36 mouse cellular contexts compared by ENCODE assay signal in genomic region chr19:4090446-4090845, GRCm38 (mm10). TPM values are rescaled to one million over a fixed set of nuclear protein-coding genes. Genes with fewer than 3 reads are reported as not detected.
DNase-seq lines count a peak whose midpoint lies in the region; ATAC-seq lines count a peak whose summit lies in the region.
"Had no signal": no experiment of that assay in that cellular context is flagged by ENCODE, and none has a peak within 500 bp of the region (broad histone marks: within the 10 kb centered on the region; RNA-seq: fewer than 3 reads in every experiment).

No protein-coding gene starts in this region.

- no peaks in the 10 kb centered on the region for H3K9me3 ChIP-seq in forebrain, embryonic 12.5 days
- H3K9me3 ChIP-seq in forebrain, embryonic 14.5 days (replicated peaks; ENCODE audit: control insufficient read depth, low read length): no peaks in the 10 kb centered on the region
- H3K9me3 ChIP-seq: embryonic facial prominence, embryonic 10.5 days; embryonic facial prominence, embryonic 13.5 days; forebrain, embryonic 13.5 days; hindbrain, embryonic 12.5 days; hindbrain, embryonic 15.5 days had no signal

- 0 out of 2 replicates have a peak, but pooled peaks cover 10% of the 10 kb centered on the region for H3K27me3 ChIP-seq in forebrain, embryonic 12.5 days
- H3K27me3 ChIP-seq in forebrain, embryonic 14.5 days (replicated peaks; ENCODE audit: control insufficient read depth, insufficient read depth, low read length): no peaks in the 10 kb centered on the region
- H3K27me3 ChIP-seq: embryonic facial prominence, embryonic 13.5 days; forebrain, embryonic 13.5 days; hindbrain, embryonic 12.5 days; hindbrain, embryonic 15.5 days had no signal

- no peak for DNase-seq in forebrain, embryonic 14.5 days (ENCODE audit: low spot score)
- DNase-seq in 3134 (ENCODE audit: extremely low read depth, insufficient read length, low spot score): peak; percentile 90
- DNase-seq in 416B (ENCODE audit: low read depth): peak; percentile 51
- no peak for DNase-seq in lung, adult 18-20 months
- no peak for DNase-seq in gastrocnemius, postnatal 10 days
- DNase-seq: adrenal gland, postnatal 10 days; adrenal gland, postnatal 36 days; B cell, adult 2 months; cerebellum, adult 18-20 months; cerebellum, postnatal 10 days; cerebellum, postnatal 36 days; embryo, embryonic 11 days; forebrain, postnatal 0 days; gastrocnemius, postnatal 36 days; heart, adult 11 months had no signal

- no peak overlapping the region for H3K27ac ChIP-seq in forebrain, embryonic 12.5 days
- H3K27ac ChIP-seq in forebrain, embryonic 14.5 days (ENCODE audit: low read depth, low read length): no peak overlapping the region
- H3K27ac ChIP-seq: embryonic facial prominence, embryonic 10.5 days; embryonic facial prominence, embryonic 13.5 days; forebrain, embryonic 13.5 days; hindbrain, embryonic 12.5 days; hindbrain, embryonic 15.5 days had no signal

- H3K4me2 ChIP-seq in forebrain, embryonic 12.5 days: no peak overlapping the region
- H3K4me2 ChIP-seq in forebrain, embryonic 14.5 days (ENCODE audit: low read length): no peak overlapping the region
- H3K4me2 ChIP-seq: embryonic facial prominence, embryonic 13.5 days; forebrain, embryonic 13.5 days; heart, embryonic 11.5 days; hindbrain, embryonic 12.5 days; hindbrain, embryonic 15.5 days had no signal

- no peak for ATAC-seq in forebrain, embryonic 12.5 days (ENCODE audit: low FRiP score)
- no peak for ATAC-seq in forebrain, embryonic 14.5 days
- ATAC-seq in granulocyte monocyte progenitor cell, adult 5-6 weeks (replicated peaks; ENCODE audit: poor library complexity, severe bottlenecking): peak; percentile 38; the same call in 1 of the 2 replicates
- ATAC-seq: activated CD4-positive, CD25-positive, alpha-beta regulatory T cell, adult 4 months; CD4-positive, CD25-positive, alpha-beta regulatory T cell, adult 4 months; forebrain, embryonic 13.5 days; forebrain, postnatal 0 days; intestine, postnatal 0 days had no signal

- H3K4me3 ChIP-seq in forebrain, embryonic 12.5 days (replicated peaks): no peak overlapping the region
- no peak overlapping the region for H3K4me3 ChIP-seq in forebrain, embryonic 14.5 days (ENCODE audit: low read depth, low read length)
- H3K4me3 ChIP-seq: embryonic facial prominence, embryonic 10.5 days; embryonic facial prominence, embryonic 13.5 days; erythroblast, embryonic 14.5 days; forebrain, embryonic 13.5 days; hindbrain, embryonic 12.5 days; hindbrain, embryonic 15.5 days had no signal

- WGBS in forebrain, embryonic 12.5 days: 80% methylated on average over 3 of the region's 3 CpGs
- 92% methylated on average over 3 of the region's 3 CpGs for WGBS in forebrain, embryonic 14.5 days

- H3K4me1 ChIP-seq in forebrain, embryonic 12.5 days: no peaks in the 10 kb centered on the region
- H3K4me1 ChIP-seq in forebrain, embryonic 14.5 days (ENCODE audit: control insufficient read depth, insufficient read depth, low read length): no peaks in the 10 kb centered on the region
- H3K4me1 ChIP-seq: embryonic facial prominence, embryonic 10.5 days; embryonic facial prominence, embryonic 13.5 days; hindbrain, embryonic 12.5 days; hindbrain, embryonic 15.5 days had no signal

- H3K9ac ChIP-seq in forebrain, embryonic 12.5 days: 0 out of 2 replicates have a peak overlapping the region, but pooled peaks have one; percentile 17
- H3K9ac ChIP-seq in forebrain, embryonic 14.5 days (ENCODE audit: low read length): no peak overlapping the region
- H3K9ac ChIP-seq: embryonic facial prominence, embryonic 13.5 days; forebrain, embryonic 13.5 days; forebrain, postnatal 0 days; hindbrain, embryonic 12.5 days; hindbrain, embryonic 15.5 days had no signal

- H3K36me3 ChIP-seq in forebrain, embryonic 12.5 days (replicated peaks): no peaks in the 10 kb centered on the region
- no peaks in the 10 kb centered on the region for H3K36me3 ChIP-seq in forebrain, embryonic 14.5 days (ENCODE audit: control insufficient read depth, insufficient read depth, low read length)
- H3K36me3 ChIP-seq: embryonic facial prominence, embryonic 10.5 days; embryonic facial prominence, embryonic 13.5 days; hindbrain, embryonic 12.5 days; hindbrain, embryonic 15.5 days had no signal

RNA-seq across cellular contexts. Expression of gene Cdk2ap2, which starts 6.5 kb away (rescaled TPM):
- 70.4 and 73.9 TPM in 2 replicates for polyA plus RNA-seq in forebrain, embryonic 12.5 days (2016; fragmentation: Nextera tagmentation; extraction: Ambion mirVana)
- polyA plus RNA-seq in forebrain, embryonic 14.5 days (2014; fragmentation: Nextera tagmentation; extraction: Ambion mirVana): 88.6 and 91.7 TPM in 2 replicates
- 119 and 155 TPM in 2 replicates for total RNA-seq in granulocyte monocyte progenitor cell, adult 5-6 weeks (2014; fragmentation: Nextera tagmentation)
- total RNA-seq in granulocyte monocyte progenitor cell, adult 5-6 weeks (2017): 33.7 and 36.5 TPM in 2 replicates
- total RNA-seq in gastrocnemius, postnatal 10 days (2021): 10 to 100 TPM; 18.1 to 18.2 TPM

RNA-seq across cellular contexts. Expression of gene Cabp2, which starts 9.1 kb away (rescaled TPM):
- not detected in 2 replicates for polyA plus RNA-seq in forebrain, embryonic 12.5 days (2016; fragmentation: Nextera tagmentation; extraction: Ambion mirVana)
- not detected in 2 replicates for polyA plus RNA-seq in forebrain, embryonic 14.5 days (2014; fragmentation: Nextera tagmentation; extraction: Ambion mirVana)
- total RNA-seq in granulocyte monocyte progenitor cell, adult 5-6 weeks (2014; fragmentation: Nextera tagmentation): not detected in 2 replicates
- not detected in 2 replicates for total RNA-seq in granulocyte monocyte progenitor cell, adult 5-6 weeks (2017)
- not detected for total RNA-seq in gastrocnemius, postnatal 10 days (2021)
- total RNA-seq: adrenal gland, postnatal 36 days; forebrain, postnatal 0 days; gastrocnemius, adult 8-10 months; gastrocnemius, postnatal 36 days; heart, adult 8-10 months; heart, postnatal 25 days; hematopoietic stem cell, adult 5-6 weeks; MEL had no signal
- polyA plus RNA-seq: activated CD4-positive, CD25-positive, alpha-beta regulatory T cell, adult 4 months; CD4-positive, CD25-positive, alpha-beta regulatory T cell, adult 4 months; cortical plate, adult 2 months; embryonic facial prominence, embryonic 10.5 days; embryonic facial prominence, embryonic 13.5 days; erythroblast, embryonic 14.5 days; forebrain, embryonic 13.5 days; forebrain, postnatal 0 days; frontal cortex, adult 2 months; heart, embryonic 11.5 days; heart, embryonic 14.5 days; heart, postnatal 0 days; hindbrain, embryonic 12.5 days; hindbrain, embryonic 15.5 days; intestine, postnatal 0 days had no signal

RNA-seq across cellular contexts. Expression of gene Pitpnm1, which starts 9.4 kb away (rescaled TPM):
- 21.5 and 22.9 TPM in 2 replicates for polyA plus RNA-seq in forebrain, embryonic 12.5 days (2016; fragmentation: Nextera tagmentation; extraction: Ambion mirVana)
- polyA plus RNA-seq in forebrain, embryonic 14.5 days (2014; fragmentation: Nextera tagmentation; extraction: Ambion mirVana): 29.1 and 40.8 TPM in 2 replicates
- 11.3 and 16.8 TPM in 2 replicates for total RNA-seq in granulocyte monocyte progenitor cell, adult 5-6 weeks (2014; fragmentation: Nextera tagmentation)
- 4.5 and 24.3 TPM in 2 replicates for total RNA-seq in granulocyte monocyte progenitor cell, adult 5-6 weeks (2017)
- total RNA-seq in gastrocnemius, postnatal 10 days (2021): 1 to 10 TPM; 4.2 to 5.5 TPM

RNA-seq across cellular contexts. Expression of gene Gstp3, which starts 31.1 kb away (rescaled TPM):
- not detected in 2 replicates for polyA plus RNA-seq in forebrain, embryonic 12.5 days (2016; fragmentation: Nextera tagmentation; extraction: Ambion mirVana)
- polyA plus RNA-seq in forebrain, embryonic 14.5 days (2014; fragmentation: Nextera tagmentation; extraction: Ambion mirVana): not detected in 2 replicates
- total RNA-seq in granulocyte monocyte progenitor cell, adult 5-6 weeks (2014; fragmentation: Nextera tagmentation): not detected in 2 replicates
- total RNA-seq in granulocyte monocyte progenitor cell, adult 5-6 weeks (2017): 0.65 TPM in 1 of 2 replicates, not detected in the other
- under 1 TPM in 1 of 2 experiments, not detected in 1; 0.79 TPM for total RNA-seq in gastrocnemius, postnatal 10 days (2021)
- total RNA-seq: forebrain, postnatal 0 days; gastrocnemius, adult 8-10 months; gastrocnemius, postnatal 36 days; heart, adult 8-10 months; heart, postnatal 25 days; MEL had no signal
- polyA plus RNA-seq: cortical plate, adult 2 months; embryonic facial prominence, embryonic 10.5 days; forebrain, embryonic 13.5 days; forebrain, postnatal 0 days; frontal cortex, adult 2 months; heart, embryonic 14.5 days; heart, postnatal 0 days; hindbrain, embryonic 12.5 days; hindbrain, embryonic 15.5 days had no signal

RNA-seq across cellular contexts. Expression of gene Aip, which starts 35.2 kb away (rescaled TPM):
- 56.4 and 60.7 TPM in 2 replicates for polyA plus RNA-seq in forebrain, embryonic 12.5 days (2016; fragmentation: Nextera tagmentation; extraction: Ambion mirVana)
- polyA plus RNA-seq in forebrain, embryonic 14.5 days (2014; fragmentation: Nextera tagmentation; extraction: Ambion mirVana): 85.2 and 94.4 TPM in 2 replicates
- 19.6 and 60.2 TPM in 2 replicates for total RNA-seq in granulocyte monocyte progenitor cell, adult 5-6 weeks (2014; fragmentation: Nextera tagmentation)
- total RNA-seq in granulocyte monocyte progenitor cell, adult 5-6 weeks (2017): 31.3 and 38.6 TPM in 2 replicates
- total RNA-seq in gastrocnemius, postnatal 10 days (2021): 10 to 100 TPM; 46.5 to 47.1 TPM

Comparison
In these comparisons a context has a peak if more than half of its experiments do, and no peak if none do; other contexts are left out.
1. DNase-seq: peak in 3134 (single experiment) and 416B (single experiment); none in forebrain, embryonic 14.5 days (single experiment), lung, adult 18-20 months (0 of 2) and gastrocnemius, postnatal 10 days (single experiment).